Mouse (Mus musculus) hindbrain, embryonic 11.5 days (tissue): Measurements from ENCODE around the gene Atf7. TPM values are rescaled to one million over a fixed set of nuclear protein-coding genes. Genes with fewer than 3 reads are reported as not detected.

Experiments
- ATAC-seq: fragments of 200-750 bp; cut with Nextera tagmentation; 2 replicates; pipeline ENCODE4 v1.8.0; 2017; ENCODE audit warnings: mild to moderate bottlenecking, moderate TSS enrichment, moderate library complexity; ENCODE audit not compliant: low FRiP score
- DNase-seq: peaks from one replicate; pipeline ENCODE4 v3.0.0-alpha.2; 2015; ENCODE audit warnings: low spot score
- H3K27ac ChIP-seq: fragments of 300-500 bp; sonication (generic); 2 replicates; pipeline ENCODE4 v1.5.1; 2014; ENCODE audit warnings: mild to moderate bottlenecking, low read depth, low read length
- H3K27me3 ChIP-seq: fragments of 300-500 bp; sonication (generic); 2 replicates; pipeline ENCODE4 v1.6.1; 2014; ENCODE audit warnings: mild to moderate bottlenecking, low read length, moderate library complexity, mixed read lengths; ENCODE audit not compliant: control insufficient read depth, insufficient read depth
- H3K36me3 ChIP-seq: fragments of 300-500 bp; sonication (generic); 2 replicates; pipeline ENCODE4 v1.6.1; 2014; ENCODE audit warnings: mild to moderate bottlenecking, low read length, moderate library complexity, mixed read lengths; ENCODE audit not compliant: control insufficient read depth, insufficient read depth
- H3K4me1 ChIP-seq: fragments of 300-500 bp; sonication (generic); replicated peaks from 2 replicates; pipeline ENCODE4 v1.6.1; 2014; ENCODE audit warnings: low read length, mixed read lengths; ENCODE audit not compliant: control insufficient read depth, insufficient read depth
- H3K4me2 ChIP-seq: fragments of 300-500 bp; sonication (generic); replicated peaks from 2 replicates; pipeline ENCODE4 v1.6.1; 2014; ENCODE audit warnings: mild to moderate bottlenecking, low read depth, low read length
- H3K4me3 ChIP-seq: fragments of 300-500 bp; sonication (generic); 2 replicates; pipeline ENCODE4 v1.5.1; 2014; ENCODE audit warnings: low read depth, low read length
- H3K9ac ChIP-seq: fragments of 300-500 bp; sonication (generic); 2 replicates; pipeline ENCODE4 v1.6.1; 2014; ENCODE audit warnings: low read depth, low read length
- H3K9me3 ChIP-seq: fragments of 300-500 bp; sonication (generic); 2 replicates; pipeline ENCODE4 v1.6.1; 2016; ENCODE audit warnings: low read length; ENCODE audit not compliant: control insufficient read depth
- WGBS: fragments of 180-500 bp; shearing (Covaris S2); extraction: QIAGEN DNeasy Blood & Tissue Kit; methylation state at CpG from one replicate; pipeline ENCODE4 v1.1.7; 2014; 5-methylcytosine and 5-hydroxymethylcytosine counted together
- polyA plus RNA-seq: library from polyadenylated mRNA; unstranded; fragments of >200 nt; fragmentation: Nextera tagmentation; extraction: Ambion mirVana; gene quantifications from 2 replicates; pipeline ENCODE4 v1.2.1, GENCODE M21; 2014

Gene Atf7
- polyA plus RNA-seq, 1 experiment from 2014 or later = 14.7 TPM

DNA sequence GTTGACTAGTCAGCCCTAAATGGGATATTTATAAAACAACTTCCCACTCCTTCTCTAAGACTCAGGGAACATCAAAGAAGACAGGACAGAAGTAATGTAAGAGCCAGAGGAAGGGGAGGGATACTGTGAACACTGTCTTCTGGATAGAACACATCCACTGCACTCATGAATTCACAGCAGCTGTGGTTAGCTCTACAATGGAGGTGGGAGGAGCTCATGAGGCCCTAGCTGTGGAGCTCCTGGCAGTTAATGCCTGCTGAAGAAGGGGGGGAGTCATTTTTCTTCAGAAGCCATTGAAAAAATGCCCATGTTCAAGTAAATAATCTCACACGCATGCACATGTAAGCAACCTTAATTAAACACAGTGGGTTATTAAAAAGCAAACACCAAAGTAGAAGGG is 48.3 kb downstream of the Atf7 start:
- Histone ChIP-seq H3K27me3 (no peaks in the 10 kb centered on the region), H3K9ac (no peak overlapping the region), H3K4me3 (no peak overlapping the region), H3K4me2 (no peak overlapping the region), H3K36me3 (no peaks in the 10 kb centered on the region), H3K9me3 (no peaks in the 10 kb centered on the region), H3K4me1 (no peaks in the 10 kb centered on the region), H3K27ac (no peak overlapping the region)
- 79% methylated on average over 1 of the region's 1 CpGs for WGBS
- no peak for DNase-seq
- ATAC-seq = no peak

- DNase-seq = no peak
- no peak overlapping the region for H3K4me2 ChIP-seq
- no peak overlapping the region for H3K4me3 ChIP-seq
- no peaks in the 10 kb centered on the region for H3K9me3 ChIP-seq
- H3K27me3 ChIP-seq = no peaks in the 10 kb centered on the region
- no peaks in the 10 kb centered on the region for H3K4me1 ChIP-seq
- no peak overlapping the region for H3K27ac ChIP-seq
- H3K36me3 ChIP-seq = no peaks in the 10 kb centered on the region
- no peak for ATAC-seq
- H3K9ac ChIP-seq = no peak overlapping the region
- 82% methylated on average over 3 of the region's 3 CpGs for WGBS
These were observed 53.2 kb downstream of the Atf7 start for GRCm38 (mm10) chr15:102572081-102572480.

- no peak for ATAC-seq
- 94% methylated on average over 2 of the region's 2 CpGs for WGBS
These were observed 57.4 kb downstream of the Atf7 start for GRCm38 (mm10) chr15:102567849-102568248.

DNA sequence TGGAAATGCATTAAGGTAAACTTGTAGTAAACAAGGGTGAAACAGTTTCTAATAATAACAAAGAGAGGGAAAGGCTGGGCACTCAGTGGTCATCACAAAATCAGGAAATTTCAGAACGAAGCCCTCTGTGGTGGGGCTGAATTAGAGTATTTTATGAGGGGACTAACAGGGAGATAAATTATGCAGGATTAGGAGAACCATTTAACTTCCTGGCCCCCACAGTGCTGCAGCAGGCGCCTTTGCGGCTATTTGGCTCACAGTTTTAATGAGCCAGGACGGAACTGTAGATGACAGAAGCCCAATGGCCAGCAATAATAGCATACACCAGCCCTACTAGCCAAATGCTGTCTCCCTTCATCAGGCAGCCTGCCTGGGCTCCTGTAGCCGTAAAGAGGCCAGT is 61.6 kb downstream of the Atf7 start:
- H3K27me3 ChIP-seq = no peaks in the 10 kb centered on the region
- no peaks in the 10 kb centered on the region for H3K4me1 ChIP-seq
- H3K4me3 ChIP-seq = no peak overlapping the region
- no peak overlapping the region for H3K27ac ChIP-seq
- 91% methylated on average over 5 of the region's 5 CpGs for WGBS
- H3K4me2 ChIP-seq = no peak overlapping the region
- no peak overlapping the region for H3K9ac ChIP-seq
- ATAC-seq (no peak), DNase-seq (no peak)
- H3K36me3 ChIP-seq = no peaks in the 10 kb centered on the region
- H3K9me3 ChIP-seq = no peaks in the 10 kb centered on the region

More at GRCm38 (mm10) chr15:102567849-102568248, 57.4 kb downstream of the Atf7 start:
- no peak overlapping the region for H3K27ac ChIP-seq
- H3K9ac ChIP-seq = no peak overlapping the region
- H3K27me3 ChIP-seq = no peaks in the 10 kb centered on the region
- no peaks in the 10 kb centered on the region for H3K36me3 ChIP-seq
- no peak overlapping the region for H3K4me2 ChIP-seq
- no peaks in the 10 kb centered on the region for H3K4me1 ChIP-seq
- DNase-seq = no peak
- no peaks in the 10 kb centered on the region for H3K9me3 ChIP-seq
- no peak overlapping the region for H3K4me3 ChIP-seq

GRCm38 (mm10) chr15:102563061-102563460 is 62.2 kb downstream of the Atf7 start:
- Histone ChIP-seq H3K27ac (no peak overlapping the region), H3K4me1 (no peaks in the 10 kb centered on the region), H3K27me3 (no peaks in the 10 kb centered on the region), H3K9me3 (no peaks in the 10 kb centered on the region), H3K9ac (no peak overlapping the region), H3K4me3 (no peak overlapping the region), H3K36me3 (no peaks in the 10 kb centered on the region), H3K4me2 (no peak overlapping the region)
- DNase-seq (no peak), ATAC-seq (no peak)
- 88% methylated on average over 3 of the region's 3 CpGs for WGBS

- H3K4me2 ChIP-seq = no peak overlapping the region
- ATAC-seq = no peak
- H3K4me1 ChIP-seq = no peaks in the 10 kb centered on the region
- no peaks in the 10 kb centered on the region for H3K36me3 ChIP-seq
- no peak overlapping the region for H3K9ac ChIP-seq
- no peak overlapping the region for H3K27ac ChIP-seq
- no peak overlapping the region for H3K4me3 ChIP-seq
- H3K9me3 ChIP-seq = no peaks in the 10 kb centered on the region
- DNase-seq = no peak
- 93% methylated on average over 1 of the region's 1 CpGs for WGBS
- no peaks in the 10 kb centered on the region for H3K27me3 ChIP-seq
These were observed 62.8 kb downstream of the Atf7 start for GRCm38 (mm10) chr15:102562491-102562890.

DNA sequence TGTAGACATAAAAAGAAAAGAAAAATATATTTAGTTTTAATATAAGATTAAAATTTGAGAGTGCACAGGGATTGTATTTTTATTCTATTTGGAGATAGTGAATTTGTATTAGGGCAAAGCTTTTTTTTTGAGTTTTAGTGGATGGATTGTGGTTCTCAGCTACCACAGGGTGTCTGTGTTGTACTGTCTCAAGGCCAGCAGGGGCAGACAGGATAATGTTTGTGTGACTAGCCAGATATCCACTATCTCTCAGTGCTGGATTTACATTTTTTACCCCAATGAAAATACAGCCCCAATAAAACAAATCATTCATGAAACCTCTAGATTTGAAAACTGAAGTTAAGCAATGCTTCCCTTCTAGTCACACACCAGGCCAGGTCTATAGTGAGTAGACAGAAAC is 67.7 kb downstream of the Atf7 start:
- H3K27me3 ChIP-seq = no peaks in the 10 kb centered on the region
- no peak for ATAC-seq
- no peak overlapping the region for H3K9ac ChIP-seq
- H3K4me1 ChIP-seq = no peaks in the 10 kb centered on the region
- H3K4me3 ChIP-seq = no peak overlapping the region
- peaks cover 2% of the 10 kb centered on the region; the same call in 1 of the 2 replicates for H3K36me3 ChIP-seq
- H3K4me2 ChIP-seq = no peak overlapping the region
- H3K27ac ChIP-seq = no peak overlapping the region
- no peak for DNase-seq
- H3K9me3 ChIP-seq = no peaks in the 10 kb centered on the region

- ATAC-seq (no peak), DNase-seq (no peak)
- WGBS = 97% methylated on average over 1 of the region's 1 CpGs
- no peaks in the 10 kb centered on the region for H3K27me3 ChIP-seq
- no peak overlapping the region for H3K27ac ChIP-seq
- H3K4me3 ChIP-seq = no peak overlapping the region
- no peak overlapping the region for H3K9ac ChIP-seq
- H3K4me1 ChIP-seq = no peaks in the 10 kb centered on the region
- peaks cover 2% of the 10 kb centered on the region; the same call in 1 of the 2 replicates for H3K36me3 ChIP-seq
- H3K9me3 ChIP-seq = no peaks in the 10 kb centered on the region
- no peak overlapping the region for H3K4me2 ChIP-seq
These were observed 69.7 kb downstream of the Atf7 start for GRCm38 (mm10) chr15:102555581-102555980.

DNA sequence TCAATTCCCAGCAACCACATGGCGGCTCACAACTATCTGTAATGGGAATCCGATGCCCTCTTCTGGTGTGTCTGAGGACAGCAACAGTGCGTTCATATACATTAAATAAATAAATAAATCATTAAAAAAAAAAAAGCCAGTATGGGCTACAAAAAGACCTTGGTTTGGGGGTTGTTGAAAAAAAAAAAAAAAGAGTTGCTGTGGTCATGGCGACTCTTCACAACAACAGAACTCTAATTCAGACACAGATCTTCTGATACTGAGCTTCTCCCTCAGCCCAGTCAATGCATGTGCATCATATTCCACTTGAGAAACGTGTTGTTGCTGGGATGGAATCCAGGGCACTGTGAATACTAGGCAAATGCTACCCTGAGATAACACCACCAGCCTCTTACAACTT is 72.7 kb downstream of the Atf7 start:
- H3K4me1 ChIP-seq = no peaks in the 10 kb centered on the region
- no peaks in the 10 kb centered on the region for H3K9me3 ChIP-seq
- H3K4me2 ChIP-seq = no peak overlapping the region
- no peaks in the 10 kb centered on the region for H3K27me3 ChIP-seq
- H3K27ac ChIP-seq = no peak overlapping the region
- H3K9ac ChIP-seq = no peak overlapping the region
- ATAC-seq = no peak
- peaks cover 2% of the 10 kb centered on the region; the same call in 1 of the 2 replicates for H3K36me3 ChIP-seq
- no peak overlapping the region for H3K4me3 ChIP-seq
- DNase-seq = no peak
- WGBS = 97% methylated on average over 5 of the region's 5 CpGs
